ENCODE assay signal across 8 mouse cellular contexts in genomic region chr3:55055747-55056120, GRCm38 (mm10). TPM values are rescaled to one million over a fixed set of nuclear protein-coding genes. Genes with fewer than 3 reads are reported as not detected.
DNase-seq lines count a peak whose midpoint lies in the region; ATAC-seq and TF ChIP-seq lines count a peak whose summit lies in the region.

No protein-coding gene starts in this region.

- H3K4me1 ChIP-seq in kidney, embryonic 16.5 days (ENCODE audit: insufficient read depth, low read length), result peaks cover 8% of the 10 kb centered on the region
- H3K4me1 ChIP-seq in embryonic facial prominence, embryonic 15.5 days, result peaks cover 14% of the 10 kb centered on the region
- H3K4me1 ChIP-seq in intestine, embryonic 15.5 days (replicated peaks), result peaks cover 14% of the 10 kb centered on the region
- peaks cover 3% of the 10 kb centered on the region; the same call in 1 of the 2 replicates for H3K4me1 ChIP-seq in midbrain, postnatal 0 days (ENCODE audit: insufficient read depth, low read length)

- H3K36me3 ChIP-seq in kidney, embryonic 16.5 days (ENCODE audit: insufficient read depth, low read length), result no peaks in the 10 kb centered on the region
- H3K36me3 ChIP-seq in embryonic facial prominence, embryonic 15.5 days, result no peaks in the 10 kb centered on the region
- H3K36me3 ChIP-seq in intestine, embryonic 15.5 days, result no peaks in the 10 kb centered on the region
- no peaks in the 10 kb centered on the region for H3K36me3 ChIP-seq in midbrain, postnatal 0 days (ENCODE audit: insufficient read depth, low read length)

- peak overlapping the region; percentile 56 for H3K4me3 ChIP-seq in kidney, embryonic 16.5 days (ENCODE audit: low read length)
- peak overlapping the region; percentile 57 for H3K4me3 ChIP-seq in embryonic facial prominence, embryonic 15.5 days (replicated peaks)
- H3K4me3 ChIP-seq in intestine, embryonic 15.5 days (replicated peaks), result peak overlapping the region; percentile 62
- peak overlapping the region; percentile 65 for H3K4me3 ChIP-seq in midbrain, postnatal 0 days (ENCODE audit: low read depth, low read length)

- no peak for TF ChIP-seq CTCF in midbrain, postnatal 0 days (IDR thresholded peaks at IDR 0.05)

- H3K9me3 ChIP-seq in kidney, embryonic 16.5 days (ENCODE audit: low read length), result no peaks in the 10 kb centered on the region
- no peaks in the 10 kb centered on the region for H3K9me3 ChIP-seq in embryonic facial prominence, embryonic 15.5 days (replicated peaks)
- no peaks in the 10 kb centered on the region for H3K9me3 ChIP-seq in intestine, embryonic 15.5 days
- H3K9me3 ChIP-seq in midbrain, postnatal 0 days (ENCODE audit: low read length), result no peaks in the 10 kb centered on the region

- no peak overlapping the region for H3K27ac ChIP-seq in kidney, embryonic 16.5 days (ENCODE audit: low read length)
- no peak overlapping the region for H3K27ac ChIP-seq in embryonic facial prominence, embryonic 15.5 days (replicated peaks)
- H3K27ac ChIP-seq in intestine, embryonic 15.5 days, result no peak overlapping the region
- H3K27ac ChIP-seq in midbrain, postnatal 0 days (ENCODE audit: low read depth, low read length), result no peak overlapping the region

- peak overlapping the region; percentile 76 for H3K4me2 ChIP-seq in kidney, embryonic 16.5 days (replicated peaks; ENCODE audit: low read depth, low read length)
- H3K4me2 ChIP-seq in embryonic facial prominence, embryonic 15.5 days (replicated peaks), result peak overlapping the region; percentile 100
- H3K4me2 ChIP-seq in intestine, embryonic 15.5 days (replicated peaks), result peak overlapping the region; percentile 99
- peak overlapping the region; percentile 97 for H3K4me2 ChIP-seq in midbrain, postnatal 0 days (ENCODE audit: low read depth, low read length, poor library complexity, severe bottlenecking)

- peak; percentile 43; the same call in 1 of the 2 replicates for ATAC-seq in kidney, embryonic 16.5 days (ENCODE audit: low FRiP score, low TSS enrichment)
- ATAC-seq in embryonic facial prominence, embryonic 15.5 days (ENCODE audit: insufficient number of reproducible peaks, low FRiP score, low TSS enrichment, low read depth), result no peak
- ATAC-seq in intestine, embryonic 15.5 days, result no peak
- 0 out of 2 replicates have a peak, but pooled peaks have one; percentile 7 for ATAC-seq in midbrain, postnatal 0 days (ENCODE audit: low FRiP score)
- ATAC-seq in megakaryocyte progenitor cell, adult 5-6 weeks (replicated peaks; ENCODE audit: poor library complexity), result no peak

- no peak for DNase-seq in kidney, adult 11 months
- DNase-seq in midbrain, postnatal 0 days (ENCODE audit: low spot score), result no peak
- no peak for DNase-seq in urinary bladder, postnatal 36 days (ENCODE audit: low spot score in 2 of 2)
- DNase-seq in cerebellum, adult 8-10 months, result no peak

- 8% methylated on average over 11 of the region's 11 CpGs for whole genome bisulfite sequencing in kidney, embryonic 16.5 days
- WGBS in embryonic facial prominence, embryonic 15.5 days, result 8% methylated on average over 11 of the region's 11 CpGs
- 8% methylated on average over 11 of the region's 11 CpGs for WGBS in intestine, embryonic 15.5 days
- WGBS in midbrain, postnatal 0 days, result 7% methylated on average over 11 of the region's 11 CpGs

- H3K27me3 ChIP-seq in kidney, embryonic 16.5 days (ENCODE audit: insufficient read depth, low read length), result peaks cover 18% of the 10 kb centered on the region
- H3K27me3 ChIP-seq in embryonic facial prominence, embryonic 15.5 days, result peaks cover 24% of the 10 kb centered on the region
- H3K27me3 ChIP-seq in intestine, embryonic 15.5 days (replicated peaks), result peaks cover 11% of the 10 kb centered on the region; the same call in 1 of the 2 replicates
- H3K27me3 ChIP-seq in midbrain, postnatal 0 days (ENCODE audit: insufficient read depth, low read length), result no peaks in the 10 kb centered on the region

- peak overlapping the region; percentile 45 for H3K9ac ChIP-seq in kidney, embryonic 16.5 days (replicated peaks; ENCODE audit: low read length)
- H3K9ac ChIP-seq in embryonic facial prominence, embryonic 15.5 days, result peak overlapping the region; percentile 33; the same call in 1 of the 2 replicates
- H3K9ac ChIP-seq in intestine, embryonic 15.5 days, result peak overlapping the region; percentile 54
- H3K9ac ChIP-seq in midbrain, postnatal 0 days (replicated peaks; ENCODE audit: low read length, poor library complexity, severe bottlenecking), result peak overlapping the region; percentile 72

RNA-seq across cellular contexts. Expression of gene Ccna1, which starts 0.4 kb away (rescaled TPM):
- 1.1 and 3.1 TPM in 2 replicates for polyA plus RNA-seq in kidney, embryonic 16.5 days (2015; fragmentation: Nextera tagmentation; extraction: Ambion mirVana)
- polyA plus RNA-seq in embryonic facial prominence, embryonic 15.5 days (2015; fragmentation: Nextera tagmentation; extraction: Ambion mirVana), result 8.3 and 14.6 TPM in 2 replicates
- 1.3 and 1.6 TPM in 2 replicates for polyA plus RNA-seq in intestine, embryonic 15.5 days (2015; fragmentation: Nextera tagmentation; extraction: Ambion mirVana)
- 1.2 and 3.6 TPM in 2 replicates for total RNA-seq in midbrain, postnatal 0 days (2014; rRNA removed)
- 2.6 and 2.9 TPM in 2 replicates for polyA plus RNA-seq in midbrain, postnatal 0 days (2015; fragmentation: Nextera tagmentation; extraction: Ambion mirVana)
- not detected in 2 replicates for total RNA-seq in megakaryocyte progenitor cell, adult 5-6 weeks (2015)
- not detected in 2 replicates for total RNA-seq in megakaryocyte progenitor cell, adult 5-6 weeks (2017)

RNA-seq across cellular contexts. Expression of gene Spg20, which starts 56.2 kb away (rescaled TPM):
- polyA plus RNA-seq in kidney, embryonic 16.5 days (2015; fragmentation: Nextera tagmentation; extraction: Ambion mirVana), result 44.3 and 45.7 TPM in 2 replicates
- 65.9 and 67.8 TPM in 2 replicates for polyA plus RNA-seq in embryonic facial prominence, embryonic 15.5 days (2015; fragmentation: Nextera tagmentation; extraction: Ambion mirVana)
- polyA plus RNA-seq in intestine, embryonic 15.5 days (2015; fragmentation: Nextera tagmentation; extraction: Ambion mirVana), result 32.8 and 37.4 TPM in 2 replicates
- total RNA-seq in midbrain, postnatal 0 days (2014; rRNA removed), result 13.4 and 15.5 TPM in 2 replicates
- 8.3 and 9.3 TPM in 2 replicates for polyA plus RNA-seq in midbrain, postnatal 0 days (2015; fragmentation: Nextera tagmentation; extraction: Ambion mirVana)
- total RNA-seq in megakaryocyte progenitor cell, adult 5-6 weeks (2015), result 10.2 and 17.1 TPM in 2 replicates
- total RNA-seq in megakaryocyte progenitor cell, adult 5-6 weeks (2017), result 21.5 and 24.0 TPM in 2 replicates

Comparison
In these comparisons a context has a peak if more than half of its experiments do, and no peak if none do; other contexts are left out.
1. ATAC-seq: peak in kidney, embryonic 16.5 days (single experiment) and midbrain, postnatal 0 days (single experiment); none in embryonic facial prominence, embryonic 15.5 days (single experiment), intestine, embryonic 15.5 days (single experiment) and megakaryocyte progenitor cell, adult 5-6 weeks (single experiment).
2. Peak in every context shown above with its lines, with median percentiles within 50 percentile points of each other: H3K4me2 ChIP-seq, H3K4me3 ChIP-seq and H3K9ac ChIP-seq.